Mouse (Mus musculus) skeletal muscle tissue, adult 2 months (tissue): ENCODE data around the gene Olfr464.
"Not testable (repeated sequence)": the region's sequence is repeated elsewhere in the genome, so short reads cannot be mapped to it uniquely, and the experiment has no call there.

ENCODE experiments used
- DNase-seq: peaks from one replicate; pipeline ENCODE4 v3.0.0-alpha.2; 2012; ENCODE audit warnings: low read depth, low spot score

The Olfr464 gene

GRCm38 (mm10) chr11:87866891-87867290 lies 53.9 kb downstream of the Olfr464 start:
- DNase-seq: not testable (repeated sequence)
